Mouse (Mus musculus) liver, embryonic 15.5 days (tissue): ENCODE measurements at regions not wholly inside any gene's neighbourhood (a gene's known extent, or its start where the extent isn't known, plus 50 kb on each side); places are given as distances from the start of the nearest gene placed in this dataset.

Experiments
- ATAC-seq: fragments of 200-750 bp; cut with Nextera tagmentation; 2 replicates; pipeline ENCODE4 v1.8.0; 2017; ENCODE audit warnings: moderate number of reproducible peaks, mild to moderate bottlenecking, moderate library complexity; ENCODE audit not compliant: insufficient read depth
- H3K27ac ChIP-seq: fragments of 300-500 bp; sonication (generic); replicated peaks from 2 replicates; pipeline ENCODE4 v1.5.1; 2015; ENCODE audit warnings: mild to moderate bottlenecking, inconsistent platforms
- H3K27me3 ChIP-seq: fragments of 300-500 bp; sonication (generic); 2 replicates; pipeline ENCODE4 v1.6.1; 2015; ENCODE audit warnings: mild to moderate bottlenecking, inconsistent platforms
- H3K36me3 ChIP-seq: fragments of 300-500 bp; sonication (generic); replicated peaks from 2 replicates; pipeline ENCODE4 v1.6.1; 2015; ENCODE audit warnings: moderate library complexity, mild to moderate bottlenecking, inconsistent platforms
- H3K4me1 ChIP-seq: fragments of 300-500 bp; sonication (generic); replicated peaks from 2 replicates; pipeline ENCODE4 v1.6.1; 2015; ENCODE audit warnings: inconsistent platforms
- H3K4me2 ChIP-seq: fragments of 300-500 bp; sonication (generic); 2 replicates; pipeline ENCODE4 v1.6.1; 2015; ENCODE audit warnings: moderate library complexity, mild to moderate bottlenecking, inconsistent platforms
- H3K4me3 ChIP-seq: fragments of 300-500 bp; sonication (generic); replicated peaks from 2 replicates; pipeline ENCODE4 v1.5.1; 2015; ENCODE audit warnings: mild to moderate bottlenecking, inconsistent platforms
- H3K9ac ChIP-seq: fragments of 300-500 bp; sonication (generic); 2 replicates; pipeline ENCODE4 v1.6.1; 2015; ENCODE audit warnings: moderate library complexity, mild to moderate bottlenecking, inconsistent platforms
- H3K9me3 ChIP-seq: fragments of 300-500 bp; sonication (generic); replicated peaks from 2 replicates; pipeline ENCODE4 v1.6.1; 2016; ENCODE audit warnings: inconsistent platforms
- WGBS: fragments of 180-500 bp; shearing (Covaris S2); methylation state at CpG from one replicate; pipeline ENCODE4 v1.1.7; 2015; ENCODE audit warnings: mixed read lengths; ENCODE audit not compliant: insufficient replicate concordance; 5-methylcytosine and 5-hydroxymethylcytosine counted together

DNA sequence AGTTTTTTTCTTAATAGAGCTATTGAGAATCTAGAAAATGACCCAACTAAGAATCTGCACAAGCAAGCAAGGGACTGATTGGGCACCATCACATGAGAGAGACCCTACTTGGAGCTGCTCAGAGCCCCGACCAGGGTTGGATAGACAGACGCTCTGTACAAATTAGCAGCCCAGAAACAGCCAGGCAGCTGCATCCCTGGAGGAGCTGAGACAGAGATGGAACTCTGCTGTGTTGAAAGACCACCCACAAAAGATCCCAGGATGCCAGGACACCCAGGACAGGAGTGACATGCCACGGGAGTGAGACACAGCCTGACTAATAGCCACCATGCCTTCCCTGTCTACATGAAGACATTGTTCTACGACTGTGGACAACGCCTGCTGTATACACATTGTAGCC lies 147.9 kb downstream of the Gm826 start:
- Histone ChIP-seq H3K9me3 (no peaks in the 10 kb centered on the region), H3K4me1 (no peaks in the 10 kb centered on the region), H3K4me2 (no peak overlapping the region), H3K27ac (no peak overlapping the region), H3K9ac (no peak overlapping the region), H3K36me3 (no peaks in the 10 kb centered on the region), H3K27me3 (no peaks in the 10 kb centered on the region), H3K4me3 (no peak overlapping the region)
- no peak for ATAC-seq
- WGBS: 53% methylated on average over 5 of the region's 5 CpGs

DNA sequence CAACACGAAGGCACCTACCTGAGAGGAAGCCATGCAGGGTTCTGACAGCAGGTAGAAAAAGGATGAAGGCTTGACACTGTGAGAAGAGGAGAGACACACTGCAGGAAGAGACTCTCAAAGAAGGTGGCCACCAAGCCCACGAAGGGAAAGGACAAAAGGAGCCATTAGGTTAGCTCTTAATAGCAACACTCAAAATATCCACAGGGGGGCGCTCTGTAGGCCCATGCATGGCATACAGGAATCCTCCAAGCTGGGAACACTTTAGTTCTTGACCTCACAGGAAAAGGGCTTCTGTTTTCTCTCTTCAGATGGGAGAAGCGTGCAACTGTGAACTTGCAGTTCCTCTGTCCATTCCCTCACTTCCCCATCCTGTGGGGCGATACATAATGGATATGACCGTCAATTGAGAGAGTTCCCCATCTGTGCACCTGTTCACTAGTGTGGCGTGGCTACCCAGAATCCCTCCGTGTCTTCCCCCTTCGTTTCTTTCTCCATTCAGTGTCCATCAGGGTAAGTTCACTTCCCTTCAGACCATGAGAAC lies 162.9 kb downstream of the Gm826 start:
- Histone ChIP-seq H3K9ac (no peak overlapping the region), H3K27me3 (no peaks in the 10 kb centered on the region), H3K4me1 (no peaks in the 10 kb centered on the region), H3K4me2 (no peak overlapping the region), H3K9me3 (no peaks in the 10 kb centered on the region), H3K27ac (no peak overlapping the region), H3K36me3 (no peaks in the 10 kb centered on the region), H3K4me3 (no peak overlapping the region)
- ATAC-seq: no peak
- WGBS: 44% methylated on average over 9 of the region's 9 CpGs

GRCm38 (mm10) chr2:160158599-160159261 lies 175.2 kb downstream of the Gm826 start:
- 66% methylated on average over 13 of the region's 13 CpGs for WGBS

GRCm38 (mm10) chr2:160153781-160154180 lies 180.2 kb downstream of the Gm826 start:
- no peaks in the 10 kb centered on the region for H3K9me3 ChIP-seq
- H3K36me3 ChIP-seq: no peaks in the 10 kb centered on the region
- H3K27me3 ChIP-seq: no peaks in the 10 kb centered on the region
- no peak overlapping the region for H3K4me3 ChIP-seq
- no peak overlapping the region for H3K4me2 ChIP-seq
- H3K4me1 ChIP-seq: no peaks in the 10 kb centered on the region
- no peak for ATAC-seq
- no peak overlapping the region for H3K9ac ChIP-seq
- 57% methylated on average over 6 of the region's 6 CpGs for WGBS
- H3K27ac ChIP-seq: no peak overlapping the region

More at GRCm38 (mm10) chr2:160158599-160159261, 175.2 kb downstream of the Gm826 start:
- no peak overlapping the region for H3K4me2 ChIP-seq
- ATAC-seq: no peak
- H3K4me1 ChIP-seq: no peaks in the 10 kb centered on the region
- H3K9me3 ChIP-seq: no peaks in the 10 kb centered on the region
- H3K9ac ChIP-seq: no peak overlapping the region
- H3K36me3 ChIP-seq: no peaks in the 10 kb centered on the region
- no peak overlapping the region for H3K27ac ChIP-seq
- H3K27me3 ChIP-seq: no peaks in the 10 kb centered on the region
- no peak overlapping the region for H3K4me3 ChIP-seq

- Histone ChIP-seq H3K36me3 (no peaks in the 10 kb centered on the region), H3K9ac (no peak overlapping the region), H3K4me3 (no peak overlapping the region), H3K4me2 (no peak overlapping the region), H3K27ac (no peak overlapping the region), H3K4me1 (no peaks in the 10 kb centered on the region), H3K27me3 (no peaks in the 10 kb centered on the region), H3K9me3 (no peaks in the 10 kb centered on the region)
- 46% methylated on average over 3 of the region's 3 CpGs for WGBS
- no peak for ATAC-seq
Measured at GRCm38 (mm10) chr2:160152101-160152500, 181.9 kb downstream of the Gm826 start.

DNA sequence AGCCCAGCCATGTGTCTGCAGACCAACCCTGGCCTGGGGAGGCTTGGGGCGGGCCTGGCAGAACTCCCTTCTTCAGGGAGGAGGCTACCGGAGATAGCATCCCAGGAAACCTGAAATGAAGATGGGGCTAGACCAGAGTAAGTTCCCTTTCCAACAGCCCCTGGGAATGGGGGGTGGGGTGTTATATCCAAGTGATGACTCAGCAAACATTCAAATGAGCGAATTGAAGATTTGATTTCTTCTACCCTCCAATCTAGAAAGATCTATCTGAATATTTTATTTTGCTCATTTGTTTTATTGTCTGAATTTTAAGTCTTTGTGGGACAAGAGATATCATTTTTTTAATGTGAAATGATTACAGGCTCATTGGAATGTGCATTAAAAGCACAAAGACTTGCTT lies 185.0 kb downstream of the Gm826 start:
- no peaks in the 10 kb centered on the region for H3K36me3 ChIP-seq
- no peak overlapping the region for H3K4me3 ChIP-seq
- no peaks in the 10 kb centered on the region for H3K9me3 ChIP-seq
- no peaks in the 10 kb centered on the region for H3K4me1 ChIP-seq
- no peak overlapping the region for H3K4me2 ChIP-seq
- no peak overlapping the region for H3K9ac ChIP-seq
- WGBS: 68% methylated on average over 3 of the region's 3 CpGs
- no peak for ATAC-seq
- no peak overlapping the region for H3K27ac ChIP-seq
- no peaks in the 10 kb centered on the region for H3K27me3 ChIP-seq

DNA sequence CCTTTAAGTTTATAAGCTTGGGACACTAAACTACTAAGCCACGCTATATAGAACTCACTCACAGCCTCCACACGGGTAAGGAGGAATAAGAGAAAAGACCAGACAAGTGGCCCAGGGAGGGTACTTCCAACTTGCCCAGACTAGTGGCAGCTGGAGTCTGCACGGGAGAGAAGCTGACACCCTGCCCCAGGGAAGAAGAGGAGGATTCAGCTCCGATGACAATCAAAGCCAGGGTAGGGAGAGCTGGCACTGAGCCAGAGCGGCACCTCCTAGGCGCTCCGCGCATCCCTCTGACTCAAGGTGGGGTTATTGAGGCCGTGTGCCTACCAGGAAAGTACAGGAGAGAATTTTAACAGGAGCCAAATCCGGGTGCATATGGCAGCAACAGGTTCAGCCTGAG lies 185.4 kb downstream of the Gm826 start:
- no peak overlapping the region for H3K4me2 ChIP-seq
- ATAC-seq: no peak
- H3K9ac ChIP-seq: no peak overlapping the region
- no peaks in the 10 kb centered on the region for H3K4me1 ChIP-seq
- WGBS: 63% methylated on average over 10 of the region's 10 CpGs
- H3K27me3 ChIP-seq: no peaks in the 10 kb centered on the region
- no peak overlapping the region for H3K4me3 ChIP-seq
- H3K27ac ChIP-seq: no peak overlapping the region
- no peaks in the 10 kb centered on the region for H3K36me3 ChIP-seq
- no peaks in the 10 kb centered on the region for H3K9me3 ChIP-seq

- no peaks in the 10 kb centered on the region for H3K4me1 ChIP-seq
- ATAC-seq: no peak
- no peak overlapping the region for H3K27ac ChIP-seq
- H3K9ac ChIP-seq: no peak overlapping the region
- no peak overlapping the region for H3K4me2 ChIP-seq
- no peaks in the 10 kb centered on the region for H3K27me3 ChIP-seq
- WGBS: 44% methylated on average over 2 of the region's 2 CpGs
- no peak overlapping the region for H3K4me3 ChIP-seq
- H3K36me3 ChIP-seq: no peaks in the 10 kb centered on the region
- no peaks in the 10 kb centered on the region for H3K9me3 ChIP-seq
Measured at GRCm38 (mm10) chr2:160148031-160148430, 185.9 kb downstream of the Gm826 start.

GRCm38 (mm10) chr2:160140166-160140740 lies 193.7 kb downstream of the Gm826 start:
- Histone ChIP-seq H3K27me3 (no peaks in the 10 kb centered on the region), H3K4me2 (no peak overlapping the region), H3K4me3 (no peak overlapping the region), H3K4me1 (no peaks in the 10 kb centered on the region), H3K27ac (no peak overlapping the region), H3K36me3 (no peaks in the 10 kb centered on the region), H3K9ac (no peak overlapping the region), H3K9me3 (no peaks in the 10 kb centered on the region)
- 52% methylated on average over 4 of the region's 4 CpGs for WGBS
- no peak for ATAC-seq

GRCm38 (mm10) chr2:160138091-160138490 lies 195.9 kb downstream of the Gm826 start:
- H3K4me3 ChIP-seq: no peak overlapping the region
- H3K36me3 ChIP-seq: no peaks in the 10 kb centered on the region
- H3K27ac ChIP-seq: no peak overlapping the region
- WGBS: 62% methylated on average over 2 of the region's 2 CpGs
- no peak overlapping the region for H3K9ac ChIP-seq
- no peak for ATAC-seq
- H3K4me1 ChIP-seq: no peaks in the 10 kb centered on the region
- no peaks in the 10 kb centered on the region for H3K9me3 ChIP-seq
- H3K4me2 ChIP-seq: no peak overlapping the region
- no peaks in the 10 kb centered on the region for H3K27me3 ChIP-seq

GRCm38 (mm10) chr2:160131797-160132196 lies 202.2 kb downstream of the Gm826 start:
- no peak for ATAC-seq
- no peaks in the 10 kb centered on the region for H3K9me3 ChIP-seq
- H3K27ac ChIP-seq: no peak overlapping the region
- no peaks in the 10 kb centered on the region for H3K27me3 ChIP-seq
- H3K36me3 ChIP-seq: no peaks in the 10 kb centered on the region
- no peak overlapping the region for H3K4me2 ChIP-seq
- H3K9ac ChIP-seq: no peak overlapping the region
- no peaks in the 10 kb centered on the region for H3K4me1 ChIP-seq
- no peak overlapping the region for H3K4me3 ChIP-seq
- WGBS: 36% methylated on average over 2 of the region's 2 CpGs

GRCm38 (mm10) chr2:160131386-160131785 lies 202.6 kb downstream of the Gm826 start:
- no peak for ATAC-seq
- no peaks in the 10 kb centered on the region for H3K27me3 ChIP-seq
- H3K9me3 ChIP-seq: no peaks in the 10 kb centered on the region
- no peaks in the 10 kb centered on the region for H3K36me3 ChIP-seq
- H3K4me2 ChIP-seq: no peak overlapping the region
- 57% methylated on average over 2 of the region's 2 CpGs for WGBS
- no peak overlapping the region for H3K9ac ChIP-seq
- H3K4me3 ChIP-seq: no peak overlapping the region
- no peaks in the 10 kb centered on the region for H3K4me1 ChIP-seq
- H3K27ac ChIP-seq: no peak overlapping the region
